Mouse (Mus musculus): ENCODE data around the gene Klf12.

Klf12 gene

DNA sequence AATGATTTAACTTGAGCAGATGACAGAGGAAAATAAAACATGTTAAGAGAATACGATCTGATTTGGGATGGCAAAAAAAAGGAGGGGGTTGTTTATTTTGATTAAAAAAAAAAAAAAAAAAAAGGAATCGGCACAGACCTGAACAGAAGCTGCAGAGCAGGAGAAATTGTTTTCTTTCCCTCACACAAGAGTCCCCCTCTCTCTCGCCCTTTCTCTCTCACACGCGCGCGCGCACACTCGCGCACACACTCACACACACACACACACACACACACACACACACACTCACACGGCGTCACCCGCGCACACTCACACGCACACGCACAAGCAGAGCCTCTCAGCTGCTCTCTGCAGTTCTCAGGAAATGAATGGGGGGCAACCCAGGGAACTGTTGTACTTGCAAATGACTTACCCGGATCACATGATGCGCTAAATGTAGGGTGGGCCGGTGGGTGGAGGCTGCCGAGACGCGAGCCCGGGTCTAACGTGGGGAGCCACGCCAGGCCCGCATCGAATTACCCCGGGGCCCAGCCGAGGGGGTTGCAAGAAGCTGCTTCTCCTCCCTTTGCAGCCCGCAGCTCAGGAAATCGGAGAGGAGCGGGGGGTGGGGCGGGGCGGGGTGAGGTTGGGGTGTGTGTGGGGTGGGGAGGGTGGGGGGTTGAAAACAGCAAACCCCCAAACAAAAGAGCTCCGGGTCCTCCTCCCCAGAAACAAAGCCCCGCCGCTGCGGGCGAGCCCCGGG, at the start of gene Klf12:
Gene Klf12 (minus strand): TSS at position 561 of the 742 bp plus-strand sequence.
- peak; percentile 85 for DNase-seq (ENCODE audit: low spot score)

DNA sequence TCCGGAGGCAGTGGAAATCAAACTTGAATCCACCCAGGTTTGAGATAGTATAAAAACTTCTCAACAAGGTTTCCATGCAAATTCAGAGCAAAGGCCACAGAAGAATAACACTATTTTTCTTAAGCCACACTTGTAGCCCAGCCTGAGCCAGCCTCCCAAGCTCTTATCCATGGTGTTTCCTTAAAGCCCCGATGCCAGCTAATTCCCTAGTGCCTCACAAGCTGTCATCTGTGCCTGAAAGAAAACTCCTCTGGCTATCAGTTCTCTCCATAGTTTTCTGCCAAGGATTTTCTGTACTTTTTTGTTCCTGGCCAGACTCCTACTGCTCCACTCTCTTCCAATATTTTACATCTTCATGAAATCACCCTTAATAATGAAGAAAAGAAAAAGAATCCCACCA, 48.9 kb upstream of the Klf12 start:
- peak; percentile 41 for DNase-seq (ENCODE audit: low spot score)

DNA sequence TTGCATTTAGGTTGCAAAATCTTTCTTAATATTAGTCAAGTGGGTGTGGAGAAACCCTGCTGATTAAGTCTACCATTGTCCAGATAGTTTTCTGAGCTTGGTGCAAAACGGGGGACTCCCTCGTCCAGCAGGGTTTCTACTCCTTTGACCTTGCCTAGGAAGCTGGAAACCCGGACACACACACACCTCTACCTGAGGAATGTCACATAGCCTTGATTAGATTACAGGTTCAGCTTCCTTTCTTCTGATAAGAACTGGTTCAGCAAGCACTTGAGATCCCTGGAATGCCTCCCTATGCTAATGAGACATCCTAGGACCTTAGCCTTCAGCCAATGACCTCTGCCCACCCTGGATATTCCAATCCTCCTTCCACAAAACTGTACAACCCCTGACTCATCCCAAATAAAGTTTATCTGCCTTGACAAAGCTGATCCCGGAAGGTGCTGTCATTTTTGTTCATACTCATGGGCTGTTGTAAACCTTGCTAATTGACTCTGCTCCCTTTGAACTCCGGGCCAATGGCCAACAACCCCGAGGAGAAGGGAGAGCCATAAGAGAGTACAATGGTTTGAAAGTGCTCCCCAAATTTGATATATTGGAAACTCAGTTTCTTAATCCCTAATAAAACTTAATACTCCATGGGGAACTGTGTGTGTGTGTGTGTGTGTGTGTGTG, 44.3 kb upstream of the Klf12 start:
- no peak for DNase-seq (ENCODE audit: low spot score)

DNA sequence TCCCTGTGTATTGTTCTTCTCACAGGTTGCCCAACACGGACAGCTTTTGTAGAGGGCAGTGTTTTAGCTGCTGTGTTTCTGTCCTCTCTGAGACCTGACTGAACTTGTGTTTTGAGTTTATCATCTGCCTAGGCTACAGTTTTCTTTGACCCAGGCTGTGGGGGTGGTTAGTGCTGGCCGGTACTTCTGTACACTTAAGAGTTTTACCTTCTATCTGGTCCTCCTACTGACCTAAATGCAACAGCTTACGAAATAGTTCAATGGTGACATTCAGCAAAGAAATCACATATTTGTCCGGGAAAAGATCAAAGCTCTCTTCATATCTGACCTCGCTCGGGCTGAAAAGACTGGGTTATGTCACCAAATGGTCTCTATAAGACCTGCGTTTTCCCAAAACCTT, 39.8 kb upstream of the Klf12 start:
- DNase-seq (ENCODE audit: low spot score), result no peak

DNA sequence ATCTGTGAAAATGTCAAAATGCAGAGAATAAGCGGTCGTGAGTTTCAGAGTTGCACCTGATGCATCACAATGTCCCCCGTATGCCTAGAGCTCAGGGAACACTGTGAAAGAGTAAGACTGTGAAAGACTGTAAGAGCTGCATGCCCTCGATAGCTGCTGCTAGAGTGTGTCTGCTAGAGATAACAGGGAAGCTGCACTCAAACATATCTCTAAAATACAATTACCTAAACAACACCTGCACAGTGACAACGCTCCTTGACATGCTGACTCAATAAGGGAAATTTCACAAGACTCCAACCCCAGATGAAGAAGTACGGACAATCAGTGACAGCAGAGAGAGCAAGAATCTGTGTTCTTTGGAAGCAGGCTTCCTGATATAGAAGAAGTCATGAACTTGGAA, 37.5 kb upstream of the Klf12 start:
- DNase-seq (ENCODE audit: low spot score), result no peak

DNA sequence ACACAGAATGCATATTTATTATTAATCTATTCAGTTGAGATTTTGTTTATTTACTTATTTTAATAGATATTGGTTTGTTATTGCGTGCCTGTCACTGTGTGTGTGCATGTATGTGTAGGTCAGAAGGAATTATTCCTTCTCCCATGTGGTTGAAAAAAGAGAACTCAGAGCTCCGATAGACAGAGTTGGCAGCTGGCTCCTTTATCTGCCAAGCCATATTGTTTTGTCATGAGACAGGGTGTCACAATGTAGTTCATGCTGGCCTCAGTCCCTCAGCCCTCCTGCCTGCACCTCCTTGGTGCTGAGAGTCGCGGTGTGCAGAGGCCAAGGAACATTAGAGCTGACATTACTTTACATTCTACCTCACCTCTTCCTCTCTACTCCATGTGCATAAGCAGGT, 32.3 kb upstream of the Klf12 start:
- DNase-seq (ENCODE audit: low spot score), result no peak

DNA sequence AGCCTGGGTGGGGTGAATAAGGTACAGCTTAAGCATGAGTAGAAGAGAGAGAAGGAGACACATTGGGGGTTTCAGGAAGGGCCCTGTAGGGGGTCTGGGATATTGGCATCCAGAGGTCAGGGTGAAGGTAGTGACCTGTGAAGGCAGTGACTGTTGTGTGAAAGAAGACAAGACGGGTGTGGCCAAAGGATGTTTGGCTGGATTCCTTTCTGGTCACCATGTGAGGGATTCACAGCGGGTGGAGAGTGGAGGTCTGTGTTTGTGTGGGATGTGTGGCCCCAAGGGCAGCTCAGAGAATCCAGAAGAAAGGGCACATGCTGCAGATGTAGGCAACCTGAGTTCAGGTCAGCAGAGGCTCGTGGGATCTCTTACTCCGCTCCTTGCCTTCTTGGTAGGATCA, 29.6 kb upstream of the Klf12 start:
- no peak for DNase-seq (ENCODE audit: low spot score)

DNA sequence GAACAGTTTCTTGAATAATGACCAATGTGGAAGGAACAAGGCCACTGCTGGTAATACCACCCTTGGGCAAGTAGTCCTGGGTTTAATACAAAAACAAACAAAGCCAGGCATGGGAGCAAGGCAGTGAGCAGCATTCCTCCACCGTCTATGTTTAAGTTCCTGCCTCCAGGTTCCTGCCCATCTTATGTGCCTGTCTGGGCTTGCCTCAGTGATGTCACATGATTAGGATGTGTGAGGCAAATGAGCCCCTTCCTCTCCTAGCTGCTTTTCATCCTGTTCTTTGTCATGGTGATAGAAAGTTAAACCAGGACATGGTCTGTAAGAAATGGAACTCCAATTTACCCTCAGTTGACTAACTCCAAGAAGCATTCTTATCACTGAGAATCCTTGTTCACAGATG, 16.4 kb upstream of the Klf12 start:
- DNase-seq (ENCODE audit: low spot score), result no peak

DNA sequence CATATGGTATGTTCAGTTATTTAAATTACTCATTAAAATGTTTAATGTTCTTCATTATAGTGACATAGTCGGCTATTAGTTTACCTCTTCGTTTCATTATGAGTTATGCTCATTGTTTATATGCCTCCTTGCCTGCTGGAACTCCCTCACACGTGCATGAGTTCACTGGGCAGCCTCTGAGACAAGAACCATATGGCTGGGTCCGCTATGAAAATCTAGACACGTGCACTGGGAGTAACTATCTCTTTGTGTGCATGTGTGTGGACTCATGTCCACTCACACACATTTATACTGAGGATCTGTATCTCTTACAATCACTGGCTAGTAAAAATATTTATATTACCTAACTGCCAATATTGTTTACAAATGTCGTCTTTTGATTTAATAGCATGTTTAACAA, 14.4 kb upstream of the Klf12 start:
- DNase-seq (ENCODE audit: low spot score), result no peak

DNA sequence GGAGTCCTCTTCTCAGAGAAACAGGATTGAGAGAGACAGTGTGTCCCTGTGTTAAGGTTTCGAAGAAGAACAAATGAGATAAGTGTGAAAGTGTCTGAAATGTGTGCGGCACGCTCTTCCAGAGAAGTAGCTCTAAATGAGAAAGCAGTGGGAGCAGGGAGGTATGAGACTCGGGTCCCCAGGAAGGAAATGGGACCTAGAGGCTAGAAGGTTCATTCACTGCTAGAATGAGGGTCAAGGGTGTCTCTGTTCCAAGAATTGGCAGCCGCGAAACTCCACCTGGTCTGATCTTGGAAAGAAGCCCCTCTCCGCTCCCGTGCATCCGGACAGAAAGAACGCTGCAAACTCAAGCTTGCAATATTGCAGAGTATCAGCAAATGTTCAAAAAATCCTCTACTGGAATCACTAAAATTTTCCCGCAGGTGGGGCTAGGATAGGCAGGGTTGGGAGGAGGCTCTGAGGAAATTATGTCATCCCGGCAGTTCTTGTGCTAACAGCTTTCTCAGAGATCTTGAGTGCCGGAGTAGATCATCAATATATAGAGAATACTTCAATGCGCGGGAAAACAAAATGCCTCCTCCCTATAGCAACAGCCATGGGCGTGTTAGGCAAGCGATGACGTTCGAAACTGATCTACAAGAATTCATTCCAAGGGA, 2.2 kb upstream of the Klf12 start:
- DNase-seq (ENCODE audit: low spot score), result no peak

DNA sequence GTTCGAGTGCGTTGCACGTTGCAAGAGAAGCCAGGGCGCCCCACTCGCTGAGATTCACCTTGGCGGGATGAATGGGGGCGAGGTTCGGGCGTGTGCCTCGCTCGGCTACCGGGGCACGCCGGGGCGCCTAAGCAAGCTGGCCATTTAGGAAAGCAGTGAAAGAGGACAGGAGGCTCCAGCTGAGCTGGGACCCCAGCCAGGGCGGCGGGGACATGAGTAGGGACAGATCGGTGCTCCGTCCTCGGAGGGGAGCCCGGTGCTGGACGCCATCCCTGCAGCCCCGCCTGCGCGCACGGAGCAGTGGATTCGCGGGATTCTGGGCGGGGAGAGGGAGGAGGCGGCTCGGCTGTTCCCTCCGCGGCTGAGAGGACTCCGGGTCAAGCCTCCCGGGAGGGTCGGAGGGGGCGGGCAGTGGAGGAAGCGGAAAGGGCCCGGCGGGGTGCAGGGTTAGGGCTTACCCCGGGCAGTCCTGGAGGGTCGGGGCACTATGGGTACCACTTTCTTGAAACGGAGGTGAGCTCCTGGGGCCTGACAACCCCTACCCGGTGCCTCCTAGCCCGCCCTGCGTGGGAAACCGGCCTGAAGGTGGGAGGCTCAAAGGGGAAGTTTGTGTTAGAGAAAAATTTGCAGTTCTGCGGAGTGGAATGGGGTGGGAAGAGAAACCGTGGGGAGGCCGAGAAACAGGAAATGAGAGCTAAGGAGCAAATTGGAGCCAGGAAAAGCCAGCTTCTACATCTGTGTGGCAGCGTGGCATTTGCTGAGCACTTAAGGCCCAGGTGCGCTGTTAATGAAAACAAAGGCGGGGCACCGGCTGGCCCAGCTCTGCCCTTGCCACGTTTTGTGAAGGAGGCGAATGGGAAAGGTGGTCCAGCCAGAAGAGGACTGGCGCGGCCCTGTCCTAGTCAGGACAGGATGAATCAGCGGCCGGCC, 1.4 kb upstream of the Klf12 start:
- DNase-seq (ENCODE audit: low spot score), result peak; percentile 81

DNA sequence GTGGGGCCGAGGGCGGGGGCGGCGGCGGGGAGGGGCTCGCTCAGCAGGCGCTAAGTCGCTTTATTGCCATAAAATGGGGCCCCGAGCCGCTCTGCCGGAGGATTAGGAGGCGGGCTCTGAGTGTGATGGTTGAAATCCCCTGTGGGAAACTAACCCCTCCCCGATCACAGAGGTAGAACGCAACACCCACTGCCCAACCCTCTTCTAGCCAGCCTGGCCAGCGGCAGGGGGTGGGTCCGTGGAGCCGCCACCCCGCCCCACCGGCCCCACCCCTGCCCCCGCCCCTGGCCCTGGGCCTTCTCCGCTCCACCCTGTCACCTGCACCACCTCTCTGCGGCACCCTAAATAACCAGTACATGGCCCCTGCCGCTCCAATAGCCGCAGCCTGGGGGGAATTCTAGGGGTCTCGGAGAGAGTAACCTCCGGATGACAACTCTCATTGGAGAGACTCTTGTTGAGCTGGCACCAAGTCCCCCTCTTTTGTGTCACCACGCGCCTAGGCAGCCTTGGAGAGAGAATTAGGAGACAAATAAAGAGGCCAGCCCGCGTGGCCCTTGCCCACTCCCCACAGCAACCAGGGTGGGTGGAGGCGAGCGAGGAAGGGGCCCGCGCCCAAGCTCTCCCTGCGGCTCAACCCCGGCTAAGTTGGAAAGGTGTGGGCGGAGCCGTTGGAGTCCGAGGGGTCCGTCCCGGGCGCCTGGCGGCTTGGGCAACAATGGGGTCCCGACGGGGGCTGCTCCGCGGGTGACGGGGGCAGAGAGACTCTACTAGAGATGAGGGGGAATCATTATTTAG, 579 bp upstream of the Klf12 start:
- peak; percentile 74 for DNase-seq (ENCODE audit: low spot score)

DNA sequence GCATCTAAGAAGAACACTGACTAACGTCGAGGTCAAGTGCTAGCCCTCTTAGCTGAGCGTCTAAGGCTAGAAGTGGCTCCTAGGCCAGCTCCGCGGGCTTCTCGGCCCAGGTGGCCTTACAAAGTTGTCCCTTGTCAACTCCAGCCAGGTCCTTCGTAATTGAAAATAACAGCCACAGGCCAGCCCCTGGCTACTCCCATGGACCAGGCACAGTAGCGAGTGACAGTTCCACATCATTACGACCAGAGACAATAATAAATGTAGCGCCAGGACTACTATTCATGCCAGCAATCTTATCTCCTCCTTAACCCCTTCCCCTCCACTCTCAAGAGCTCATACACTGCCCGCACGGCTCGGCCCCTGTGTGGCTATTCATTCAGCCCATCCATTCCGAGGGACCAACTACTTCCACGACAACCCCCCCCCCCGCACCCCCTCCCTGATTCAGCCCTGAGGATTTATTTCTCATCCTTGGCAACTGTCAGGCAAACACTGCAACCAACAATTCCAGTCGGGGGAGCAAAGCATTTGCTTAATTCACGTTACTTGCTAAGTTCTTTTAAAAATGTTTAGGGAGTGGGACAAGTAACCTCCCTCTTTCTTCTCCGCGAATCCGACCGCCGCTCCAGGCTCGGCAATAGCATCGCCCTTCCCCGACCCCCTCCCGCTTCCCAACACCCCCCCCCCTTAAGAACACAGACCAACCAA, 914 bp downstream of the Klf12 start:
- DNase-seq (ENCODE audit: low spot score), result peak; percentile 52

DNA sequence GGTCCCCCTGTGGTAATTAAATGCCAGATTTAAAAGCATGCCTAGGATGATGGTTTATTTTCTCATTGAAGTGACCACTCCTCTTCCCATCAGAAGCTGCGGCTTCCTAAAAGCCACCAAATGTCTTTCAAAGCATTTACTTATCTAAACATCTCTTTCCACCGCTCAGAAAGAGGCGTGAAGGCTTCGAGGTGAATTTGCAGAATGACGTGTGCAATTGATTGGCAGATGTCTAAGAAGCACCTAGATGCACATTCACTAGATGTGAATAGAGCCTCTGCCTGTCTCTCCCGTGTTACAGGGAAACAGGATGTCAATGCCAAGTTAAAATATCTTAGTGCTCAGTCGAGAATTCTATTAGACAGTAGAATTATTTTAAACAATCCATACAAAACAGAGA, 1.8 kb downstream of the Klf12 start:
- no peak for DNase-seq (ENCODE audit: low spot score)

DNA sequence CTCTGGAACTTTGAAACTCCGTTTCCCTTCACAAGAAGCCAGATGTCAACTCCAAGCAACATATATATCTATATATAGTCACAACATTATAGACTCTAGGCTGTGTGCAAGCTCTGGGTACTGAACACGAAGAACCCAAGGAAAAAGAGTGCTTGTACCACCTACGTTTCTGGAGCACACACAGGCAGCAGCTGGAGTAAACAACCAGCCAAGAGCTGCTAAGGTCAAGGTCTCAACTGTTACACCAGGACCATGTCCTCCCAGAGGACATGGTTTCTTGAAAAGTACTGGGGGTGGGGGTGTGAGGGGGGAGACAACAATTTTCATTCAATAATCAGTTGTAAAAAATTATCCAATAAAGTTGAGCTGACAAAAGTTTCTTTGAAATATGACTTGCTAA, 2.7 kb downstream of the Klf12 start:
- peak; percentile 54 for DNase-seq (ENCODE audit: low spot score)

DNA sequence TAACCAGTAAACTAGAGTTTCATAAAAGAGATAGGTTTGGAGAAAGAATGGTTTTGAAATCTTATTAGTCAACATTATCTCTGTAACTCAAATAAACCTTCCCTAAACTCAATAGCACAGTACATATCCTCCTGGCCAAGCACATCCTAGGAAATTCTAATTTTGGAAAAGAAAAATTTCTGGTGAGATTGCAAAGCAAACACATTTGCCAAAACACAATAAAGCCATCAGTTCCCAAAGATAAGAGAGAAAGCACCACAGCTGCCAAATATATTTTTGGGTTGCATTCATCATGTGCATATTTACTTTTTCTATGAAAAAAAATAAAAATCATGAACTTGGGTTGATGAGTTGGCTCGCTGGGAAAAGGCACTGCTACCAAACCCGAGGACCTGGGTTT, 10.3 kb downstream of the Klf12 start:
- no peak for DNase-seq (ENCODE audit: low spot score)

DNA sequence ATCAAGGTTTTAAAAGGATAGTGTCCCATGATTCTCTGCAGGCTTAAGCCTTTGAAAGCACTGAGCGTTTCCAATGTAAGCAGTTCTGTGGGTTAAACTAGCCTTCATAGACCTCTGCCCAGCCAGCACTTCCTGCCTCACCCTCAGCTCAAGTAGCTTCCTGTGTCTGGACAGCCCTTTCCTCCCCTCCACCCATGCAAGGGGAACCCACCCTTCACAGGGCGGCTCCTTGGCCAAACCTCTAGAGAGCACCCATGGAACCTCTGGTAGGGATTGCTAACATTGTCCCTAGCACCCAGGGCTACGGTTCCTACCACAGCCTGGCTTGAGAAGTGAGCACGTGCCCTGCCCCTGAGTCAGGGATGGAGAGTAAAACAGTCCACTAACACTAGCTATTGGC, 23.9 kb downstream of the Klf12 start:
- no peak for DNase-seq (ENCODE audit: low spot score)

DNA sequence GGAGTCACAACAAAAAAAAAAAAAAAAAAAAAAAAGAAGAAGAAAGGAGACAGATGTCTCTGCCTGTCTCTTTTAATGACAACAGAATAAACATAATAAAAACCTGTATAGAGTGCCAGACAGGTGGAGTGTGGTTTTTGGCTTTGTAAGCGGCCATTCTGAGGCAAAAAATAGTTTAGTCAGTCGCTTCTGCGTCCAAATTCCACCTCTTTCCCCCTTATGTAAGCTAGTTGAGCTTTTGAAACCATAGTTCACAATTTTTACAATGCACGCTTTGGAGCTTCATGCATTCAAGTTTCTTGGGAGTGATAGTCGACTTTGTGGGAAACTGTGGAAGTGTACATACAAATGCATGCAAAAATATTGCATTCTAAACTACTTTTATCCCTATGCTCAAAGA, 41.4 kb downstream of the Klf12 start:
- no peak for DNase-seq (ENCODE audit: low spot score)

DNA sequence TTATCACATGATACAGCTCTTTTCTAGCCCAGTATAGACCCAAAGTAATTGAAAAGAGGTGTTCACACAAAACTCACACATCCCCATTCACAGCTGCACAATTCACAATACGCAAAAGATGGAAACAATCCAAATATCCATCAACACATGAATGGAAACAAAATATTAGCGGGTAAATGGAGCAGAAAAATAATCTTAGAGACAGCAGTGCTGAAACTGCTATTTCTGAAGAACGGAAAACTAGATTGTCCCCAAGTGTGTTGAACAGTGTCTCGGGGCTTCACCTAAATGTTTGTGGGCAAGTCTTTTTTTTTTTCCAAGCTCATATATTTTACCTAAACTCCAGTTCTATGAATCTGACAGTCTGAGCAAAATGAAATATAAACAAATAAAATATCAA, 44.6 kb downstream of the Klf12 start:
- DNase-seq (ENCODE audit: low spot score), result no peak

DNA sequence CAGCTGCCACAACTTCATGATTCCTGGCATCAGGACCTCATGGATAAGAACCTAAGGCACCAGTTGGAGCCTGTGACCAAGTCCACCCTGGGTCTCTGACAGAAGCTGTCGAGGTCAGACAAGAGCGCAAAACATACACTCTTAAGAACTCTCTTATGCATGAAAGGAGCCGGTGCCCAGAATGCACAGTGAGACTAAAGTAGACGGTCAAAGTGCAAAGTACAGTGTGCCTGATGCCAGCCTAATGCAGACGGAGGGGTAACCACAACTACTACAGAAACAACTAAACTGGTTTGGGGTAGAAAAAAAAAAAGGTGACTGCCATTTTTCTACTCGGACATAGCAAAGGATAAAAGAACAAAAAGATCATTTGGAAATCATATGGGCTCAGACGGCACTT, 47.7 kb downstream of the Klf12 start:
- no peak for DNase-seq (ENCODE audit: low spot score)

DNA sequence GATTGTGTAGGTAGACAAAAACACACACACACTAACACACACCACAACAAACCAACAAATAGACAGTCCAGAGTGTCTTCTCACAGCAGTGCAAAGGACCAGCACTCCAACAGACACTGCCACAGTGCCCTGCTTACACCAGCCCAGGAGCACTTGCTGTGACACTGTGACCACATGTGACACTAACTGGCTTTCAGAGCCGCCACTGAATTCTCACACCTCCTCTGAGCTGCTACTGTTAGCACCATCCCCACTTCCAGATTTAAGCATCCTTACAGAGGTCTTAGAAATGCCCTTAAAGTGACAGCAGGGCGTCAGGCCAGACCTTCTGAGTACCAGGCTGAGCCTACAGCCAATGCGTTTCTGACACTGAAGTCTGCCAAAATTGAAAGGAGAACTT, 48.7 kb downstream of the Klf12 start:
- DNase-seq (ENCODE audit: low spot score), result no peak

All from testis, postnatal 10 days (tissue).